ENCODE assay signal across 12 mouse cellular contexts in genomic region chr1:54710550-54710949, GRCm38 (mm10).
A peak's percentile ranks its signal among the peaks of the same experiment; 100 is the strongest.
DNase-seq lines count a peak whose midpoint lies in the region; ATAC-seq lines count a peak whose summit lies in the region.
"Had no signal": no experiment of that assay in that cellular context is flagged by ENCODE, and none has a peak within 500 bp of the region (broad histone marks: within the 10 kb centered on the region; RNA-seq: fewer than 3 reads in every experiment).

No protein-coding gene starts in this region.

- no peaks in the 10 kb centered on the region for H3K9me3 ChIP-seq in embryonic facial prominence, embryonic 12.5 days
- no peaks in the 10 kb centered on the region for H3K9me3 ChIP-seq in embryonic facial prominence, embryonic 10.5 days
- no peaks in the 10 kb centered on the region for H3K9me3 ChIP-seq in liver, embryonic 11.5 days (ENCODE audit: control insufficient read depth, low read length)
- no peaks in the 10 kb centered on the region for H3K9me3 ChIP-seq in embryonic facial prominence, embryonic 15.5 days (replicated peaks)

- 88% methylated on average over 1 of the region's 1 CpGs for WGBS in embryonic facial prominence, embryonic 12.5 days
- 76% methylated on average over 1 of the region's 1 CpGs for WGBS in embryonic facial prominence, embryonic 10.5 days
- 71% methylated on average over 1 of the region's 1 CpGs for WGBS in liver, embryonic 11.5 days
- WGBS in embryonic facial prominence, embryonic 15.5 days: 50% methylated on average over 1 of the region's 1 CpGs

- ATAC-seq in embryonic facial prominence, embryonic 12.5 days (ENCODE audit: insufficient number of reproducible peaks, insufficient read depth, low FRiP score, low TSS enrichment): no peak
- ATAC-seq in liver, embryonic 11.5 days (replicated peaks; ENCODE audit: low FRiP score): no peak
- peak; percentile 39; the same call in 1 of the 2 replicates for ATAC-seq in embryonic facial prominence, embryonic 15.5 days (ENCODE audit: insufficient number of reproducible peaks, low FRiP score, low TSS enrichment, low read depth)
- peak; percentile 75 for ATAC-seq in megakaryocyte progenitor cell, adult 5-6 weeks (replicated peaks; ENCODE audit: poor library complexity)

- peaks cover 10% of the 10 kb centered on the region; the same call in 1 of the 2 replicates for H3K36me3 ChIP-seq in embryonic facial prominence, embryonic 12.5 days
- H3K36me3 ChIP-seq in embryonic facial prominence, embryonic 10.5 days (replicated peaks): peaks cover 5% of the 10 kb centered on the region; the same call in 1 of the 2 replicates
- 0 out of 2 replicates have a peak, but pooled peaks cover 2% of the 10 kb centered on the region for H3K36me3 ChIP-seq in liver, embryonic 11.5 days (ENCODE audit: control insufficient read depth, insufficient read depth, low read length)
- H3K36me3 ChIP-seq in embryonic facial prominence, embryonic 15.5 days: no peaks in the 10 kb centered on the region; the same call in 1 of the 2 replicates

- H3K4me3 ChIP-seq in embryonic facial prominence, embryonic 12.5 days: no peak overlapping the region
- H3K4me3 ChIP-seq in embryonic facial prominence, embryonic 10.5 days: no peak overlapping the region
- no peak overlapping the region for H3K4me3 ChIP-seq in liver, embryonic 11.5 days (ENCODE audit: low read depth, low read length)
- H3K4me3 ChIP-seq in embryonic facial prominence, embryonic 15.5 days (replicated peaks): no peak overlapping the region
- H3K4me3 ChIP-seq: left cerebral cortex, adult 2 months had no signal

- DNase-seq in embryonic facial prominence, embryonic 10.5 days (ENCODE audit: low spot score): no peak
- peak; percentile 19 for DNase-seq in liver
- no peak for DNase-seq in liver, embryonic 11.5 days (ENCODE audit: low spot score)
- no peak for DNase-seq in urinary bladder, adult 2 months (ENCODE audit: low spot score)
- DNase-seq in thymus, postnatal 4 days: no peak
- DNase-seq: B cell, adult 2 months; lung, postnatal 10 days had no signal

- H3K9ac ChIP-seq in embryonic facial prominence, embryonic 12.5 days: no peak overlapping the region
- H3K9ac ChIP-seq in liver, embryonic 11.5 days (ENCODE audit: low read depth, low read length): no peak overlapping the region
- H3K9ac ChIP-seq in embryonic facial prominence, embryonic 15.5 days: no peak overlapping the region
- H3K9ac ChIP-seq: hindbrain, embryonic 14.5 days had no signal

- H3K27ac ChIP-seq in embryonic facial prominence, embryonic 12.5 days: peak overlapping the region; percentile 54; the same call in 1 of the 2 replicates
- H3K27ac ChIP-seq in embryonic facial prominence, embryonic 10.5 days (replicated peaks): no peak overlapping the region
- H3K27ac ChIP-seq in liver, embryonic 11.5 days (ENCODE audit: low read depth, low read length): no peak overlapping the region
- peak overlapping the region; percentile 71 for H3K27ac ChIP-seq in embryonic facial prominence, embryonic 15.5 days (replicated peaks)
- H3K27ac ChIP-seq: hindbrain, embryonic 14.5 days; left cerebral cortex, adult 2 months had no signal

- H3K4me1 ChIP-seq in embryonic facial prominence, embryonic 12.5 days: 0 out of 2 replicates have a peak, but pooled peaks cover 2% of the 10 kb centered on the region
- peaks cover 6% of the 10 kb centered on the region for H3K4me1 ChIP-seq in embryonic facial prominence, embryonic 10.5 days
- no peaks in the 10 kb centered on the region for H3K4me1 ChIP-seq in liver, embryonic 11.5 days (replicated peaks; ENCODE audit: control insufficient read depth, insufficient read depth, low read length)
- H3K4me1 ChIP-seq in embryonic facial prominence, embryonic 15.5 days: peaks cover 2% of the 10 kb centered on the region; the same call in 1 of the 2 replicates

- H3K4me2 ChIP-seq in embryonic facial prominence, embryonic 12.5 days (replicated peaks): no peak overlapping the region
- no peak overlapping the region for H3K4me2 ChIP-seq in liver, embryonic 11.5 days
- H3K4me2 ChIP-seq in embryonic facial prominence, embryonic 15.5 days (replicated peaks): no peak overlapping the region
- H3K4me2 ChIP-seq: hindbrain, embryonic 14.5 days had no signal

- no peaks in the 10 kb centered on the region for H3K27me3 ChIP-seq in embryonic facial prominence, embryonic 12.5 days
- no peaks in the 10 kb centered on the region for H3K27me3 ChIP-seq in embryonic facial prominence, embryonic 10.5 days (replicated peaks; ENCODE audit: low read depth, poor library complexity, severe bottlenecking)
- no peaks in the 10 kb centered on the region for H3K27me3 ChIP-seq in liver, embryonic 11.5 days (replicated peaks; ENCODE audit: control insufficient read depth, insufficient read depth, low read length)
- H3K27me3 ChIP-seq in embryonic facial prominence, embryonic 15.5 days: no peaks in the 10 kb centered on the region

Comparison
In these comparisons a context has a peak if more than half of its experiments do, and no peak if none do; other contexts are left out.
1. ATAC-seq: peak in embryonic facial prominence, embryonic 15.5 days (single experiment) and megakaryocyte progenitor cell, adult 5-6 weeks (single experiment); none in embryonic facial prominence, embryonic 12.5 days (single experiment) and liver, embryonic 11.5 days (single experiment).
2. H3K27ac ChIP-seq: peak in embryonic facial prominence, embryonic 12.5 days (single experiment) and embryonic facial prominence, embryonic 15.5 days (single experiment); none in embryonic facial prominence, embryonic 10.5 days (single experiment) and liver, embryonic 11.5 days (single experiment).